Mouse (Mus musculus): ENCODE data around the gene Gm1123.

- TF ChIP-seq CTCF (IDR thresholded peaks at IDR 0.05; ENCODE audit: low read depth, low read length) (no peak; the same call in 1 of the 2 replicates), GATA1 (IDR thresholded peaks at IDR 0.05; ENCODE audit: borderline replicate concordance, low read length) (no peak)
Observed at GRCm38 (mm10) chr9:98976520-98976919, 59.0 kb downstream of the Gm1123 start.
